14 mouse cellular contexts compared by ENCODE assay signal in the genomic region with DNA sequence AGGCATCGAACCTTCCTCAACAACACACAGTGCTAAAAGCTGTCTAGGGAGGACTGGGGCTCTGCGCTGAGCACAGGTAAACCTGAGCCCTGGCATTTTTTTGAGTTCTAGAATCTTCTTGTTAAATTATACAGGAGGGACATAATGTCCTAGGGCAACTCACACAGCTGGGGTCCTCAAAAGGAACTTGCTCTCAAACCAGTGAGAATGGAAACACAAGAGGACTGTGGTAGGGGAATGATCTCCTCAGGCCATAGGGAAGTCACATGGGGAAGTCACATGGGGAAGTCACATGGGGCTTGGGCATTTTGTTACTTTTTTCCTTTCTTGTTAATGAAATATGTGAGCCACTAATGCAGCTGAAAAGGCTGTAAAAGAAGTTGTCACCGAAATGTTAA.
DNase-seq lines count a peak whose midpoint lies in the region; ATAC-seq and TF ChIP-seq lines count a peak whose summit lies in the region.
"Had no signal": no experiment of that assay in that cellular context is flagged by ENCODE, and none has a peak within 500 bp of the region (broad histone marks: within the 10 kb centered on the region; RNA-seq: fewer than 3 reads in every experiment).

No protein-coding gene starts in this region.

- 61% methylated on average over 3 of the region's 3 CpGs for WGBS in hindbrain, embryonic 10.5 days
- 41% methylated on average over 3 of the region's 3 CpGs for WGBS in hindbrain, embryonic 16.5 days
- 20% methylated on average over 3 of the region's 3 CpGs for WGBS in forebrain, embryonic 13.5 days
- WGBS in midbrain, embryonic 12.5 days: 49% methylated on average over 3 of the region's 3 CpGs

- peaks cover 11% of the 10 kb centered on the region for H3K36me3 ChIP-seq in hindbrain, embryonic 10.5 days
- no peaks in the 10 kb centered on the region for H3K36me3 ChIP-seq in hindbrain, embryonic 16.5 days (ENCODE audit: control insufficient read depth, insufficient read depth, low read length)
- no peaks in the 10 kb centered on the region for H3K36me3 ChIP-seq in ES-E14 (ENCODE audit: control insufficient read depth, insufficient read depth, low read length, poor library complexity, severe bottlenecking)
- H3K36me3 ChIP-seq in forebrain, embryonic 13.5 days (ENCODE audit: poor library complexity, severe bottlenecking): no peaks in the 10 kb centered on the region
- H3K36me3 ChIP-seq in midbrain, embryonic 12.5 days: no peaks in the 10 kb centered on the region
- H3K36me3 ChIP-seq: embryonic facial prominence, embryonic 12.5 days; liver, embryonic 13.5 days; stomach, embryonic 15.5 days had no signal

- DNase-seq in hindbrain, embryonic 10.5 days (ENCODE audit: low spot score): no peak
- peak; percentile 27 for DNase-seq in ES-E14 (ENCODE audit: low read depth, low spot score)
- no peak for DNase-seq in spleen, postnatal 14 days (ENCODE audit: low spot score in 2 of 2)
- no peak for DNase-seq in cerebellum, postnatal 10 days
- DNase-seq in gastrocnemius, adult 8-10 months (ENCODE audit: low spot score in 2 of 2): no peak
- DNase-seq: B cell, adult 2 months; cerebellum, adult 9-10 months; liver, embryonic 13.5 days; thymus, postnatal 36 days had no signal

- peaks cover 32% of the 10 kb centered on the region for H3K4me1 ChIP-seq in hindbrain, embryonic 10.5 days (replicated peaks)
- peaks cover 10% of the 10 kb centered on the region for H3K4me1 ChIP-seq in hindbrain, embryonic 16.5 days (ENCODE audit: control insufficient read depth, insufficient read depth, low read depth, low read length)
- peaks cover 2 to 6% of the 10 kb centered on the region in 2 experiments; a peak in 3 of 4 replicates for H3K4me1 ChIP-seq in ES-E14 (ENCODE audit: control insufficient read depth in 2 of 2, insufficient read depth in 2 of 2, low read length in 2 of 2, poor library complexity in 1 of 2)
- peaks cover 57% of the 10 kb centered on the region for H3K4me1 ChIP-seq in forebrain, embryonic 13.5 days
- H3K4me1 ChIP-seq in midbrain, embryonic 12.5 days: peaks cover 49% of the 10 kb centered on the region
- H3K4me1 ChIP-seq: liver, embryonic 13.5 days had no signal

- no peak overlapping the region for H3K4me2 ChIP-seq in hindbrain, embryonic 16.5 days (ENCODE audit: low read length)
- H3K4me2 ChIP-seq in forebrain, embryonic 13.5 days: no peak overlapping the region
- no peak overlapping the region for H3K4me2 ChIP-seq in midbrain, embryonic 12.5 days (replicated peaks)
- H3K4me2 ChIP-seq: embryonic facial prominence, embryonic 12.5 days; liver, embryonic 13.5 days; stomach, embryonic 15.5 days had no signal

- H3K9ac ChIP-seq in hindbrain, embryonic 16.5 days (ENCODE audit: low read depth, low read length): no peak overlapping the region
- H3K9ac ChIP-seq in ES-E14 (ENCODE audit: insufficient read depth, low read depth, low read length, poor library complexity, severe bottlenecking): no peak overlapping the region
- no peak overlapping the region for H3K9ac ChIP-seq in forebrain, embryonic 13.5 days
- H3K9ac ChIP-seq in midbrain, embryonic 12.5 days (replicated peaks): no peak overlapping the region
- H3K9ac ChIP-seq: embryonic facial prominence, embryonic 12.5 days; liver, embryonic 13.5 days; stomach, embryonic 15.5 days had no signal

- no peak; the same call in 1 of the 2 replicates for ATAC-seq in hindbrain, embryonic 16.5 days
- ATAC-seq in forebrain, embryonic 13.5 days: peak; percentile 53
- ATAC-seq in midbrain, embryonic 12.5 days (ENCODE audit: low FRiP score, low read depth): no peak; the same call in 1 of the 2 replicates

- H3K9me3 ChIP-seq in hindbrain, embryonic 10.5 days: no peaks in the 10 kb centered on the region
- H3K9me3 ChIP-seq in hindbrain, embryonic 16.5 days (ENCODE audit: control insufficient read depth, low read length): no peaks in the 10 kb centered on the region
- H3K9me3 ChIP-seq in ES-E14 (ENCODE audit: control insufficient read depth, insufficient read depth, low read depth, low read length): no peaks in the 10 kb centered on the region
- H3K9me3 ChIP-seq in forebrain, embryonic 13.5 days (replicated peaks): no peaks in the 10 kb centered on the region
- H3K9me3 ChIP-seq in midbrain, embryonic 12.5 days: no peaks in the 10 kb centered on the region
- H3K9me3 ChIP-seq: embryonic facial prominence, embryonic 12.5 days; liver, embryonic 13.5 days; stomach, embryonic 15.5 days had no signal

- in situ Hi-C loops in ES-E14 (cut with MboI; ENCODE audit: low sequenced_read_pairs in 2 of 2, unreplicated experiment in 2 of 2): no loop called here

- no peaks in the 10 kb centered on the region for H3K27me3 ChIP-seq in hindbrain, embryonic 10.5 days (ENCODE audit: insufficient read depth, poor library complexity, severe bottlenecking)
- H3K27me3 ChIP-seq in hindbrain, embryonic 16.5 days (replicated peaks; ENCODE audit: control insufficient read depth, insufficient read depth, low read length): no peaks in the 10 kb centered on the region
- H3K27me3 ChIP-seq in forebrain, embryonic 13.5 days: no peaks in the 10 kb centered on the region
- no peaks in the 10 kb centered on the region for H3K27me3 ChIP-seq in midbrain, embryonic 12.5 days
- H3K27me3 ChIP-seq: embryonic facial prominence, embryonic 12.5 days; liver, embryonic 13.5 days; stomach, embryonic 15.5 days had no signal

- peak overlapping the region; percentile 80 for H3K27ac ChIP-seq in hindbrain, embryonic 10.5 days
- no peak overlapping the region for H3K27ac ChIP-seq in hindbrain, embryonic 16.5 days (ENCODE audit: low read depth, low read length)
- H3K27ac ChIP-seq in ES-E14 (ENCODE audit: insufficient read depth, low read depth, low read length, poor library complexity, severe bottlenecking): no peak overlapping the region
- H3K27ac ChIP-seq in forebrain, embryonic 13.5 days: peak overlapping the region; percentile 92
- H3K27ac ChIP-seq in midbrain, embryonic 12.5 days (replicated peaks): peak overlapping the region; percentile 80; the same call in 1 of the 2 replicates
- H3K27ac ChIP-seq: liver, embryonic 13.5 days; stomach, embryonic 15.5 days had no signal

- H3K4me3 ChIP-seq in hindbrain, embryonic 10.5 days: no peak overlapping the region
- H3K4me3 ChIP-seq in hindbrain, embryonic 16.5 days (ENCODE audit: low read length): no peak overlapping the region
- no peak overlapping the region for H3K4me3 ChIP-seq in ES-E14 (ENCODE audit: insufficient read depth in 1 of 2, low read depth in 1 of 2, low read length in 2 of 2, poor library complexity in 1 of 2, severe bottlenecking in 1 of 2)
- H3K4me3 ChIP-seq in forebrain, embryonic 13.5 days: no peak overlapping the region
- no peak overlapping the region for H3K4me3 ChIP-seq in midbrain, embryonic 12.5 days
- H3K4me3 ChIP-seq: embryonic facial prominence, embryonic 12.5 days; liver, embryonic 13.5 days; stomach, embryonic 15.5 days had no signal

TF ChIP-seq in ES-E14, 5 proteins besides CTCF, POLR2A, EP300 and RAD21:
- TF ChIP-seq MAFK (IDR thresholded peaks at IDR 0.05; ENCODE audit: insufficient read depth, low read depth, low read length): no peak
- no peak for TF ChIP-seq ZC3H11A (IDR thresholded peaks at IDR 0.05; ENCODE audit: borderline replicate concordance, low read depth, low read length)
- TF ChIP-seq ZNF384 (IDR thresholded peaks at IDR 0.05; ENCODE audit: low read depth, low read length): no peak
- no peak for TF ChIP-seq CHD2 (IDR thresholded peaks at IDR 0.05; ENCODE audit: low read depth, low read length)
- no peak for TF ChIP-seq HCFC1 (IDR thresholded peaks at IDR 0.05; ENCODE audit: borderline replicate concordance, insufficient read depth, low read length)

Comparison
In these comparisons a context has a peak if more than half of its experiments do, and no peak if none do; other contexts are left out.
1. H3K27ac ChIP-seq: peak in hindbrain, embryonic 10.5 days (single experiment), forebrain, embryonic 13.5 days (single experiment) and midbrain, embryonic 12.5 days (single experiment); none in hindbrain, embryonic 16.5 days (single experiment) and ES-E14 (single experiment).